Mouse (Mus musculus) adrenal gland, adult (tissue): ENCODE measurements around the gene Phgr1.
A peak's percentile ranks its signal among the peaks of the same experiment; 100 is the strongest.

Experiments
- DNase-seq, 2 experiments: peaks; one replicate each; pipeline ENCODE4 v3.0.0; 2022 to 2023; ENCODE audit warnings: low spot score in 1 of 2; ENCODE audit not compliant: inconsistent age in 2 of 2

Gene Phgr1

DNA sequence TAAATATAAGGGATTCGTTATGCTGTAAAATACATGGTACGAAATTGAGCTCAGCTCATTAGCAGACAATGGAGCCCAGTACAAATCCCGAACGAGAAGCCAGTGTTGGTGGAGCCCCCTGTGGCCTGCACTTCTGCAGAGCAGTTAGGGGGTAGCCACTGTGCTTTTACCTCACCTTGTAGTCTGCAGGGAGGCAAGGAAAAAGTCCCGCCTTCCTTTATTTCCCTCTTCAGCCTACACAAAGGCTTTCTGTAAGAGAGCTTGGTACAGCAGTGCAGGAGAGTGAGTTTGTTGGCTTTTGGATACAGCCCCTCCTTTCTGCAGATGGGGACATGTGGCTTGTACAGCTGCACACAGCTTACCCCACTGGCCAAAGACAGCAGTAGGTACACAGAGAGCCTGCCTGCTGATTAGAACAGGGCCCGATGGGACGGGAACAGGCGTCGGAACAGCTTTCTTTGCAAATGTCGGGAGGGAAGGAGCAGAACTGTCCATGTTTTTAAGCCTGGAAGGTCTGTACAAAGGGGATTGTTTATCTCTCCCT, 23.2 kb upstream of the Phgr1 start:
- peak in 1 of 2 experiments; percentile 18 for DNase-seq

DNA sequence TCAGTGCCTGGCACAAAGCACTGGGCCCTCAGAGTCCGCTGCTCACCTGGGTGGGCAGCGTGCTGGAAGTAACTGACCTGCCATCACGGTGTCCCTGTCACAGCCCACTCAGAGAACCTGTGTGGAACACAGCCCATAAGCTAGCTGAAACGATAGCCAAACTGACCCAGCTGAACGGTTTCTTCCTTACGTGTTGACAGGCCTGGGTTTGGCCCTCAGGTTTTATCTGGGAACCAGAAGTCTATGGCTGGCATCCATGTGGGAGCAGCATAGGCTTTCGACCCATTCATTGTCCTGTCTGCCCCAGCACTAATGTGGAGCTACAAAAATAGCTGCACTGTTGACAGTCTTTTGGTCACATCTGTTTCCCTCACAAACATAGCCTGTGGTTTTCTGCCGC, 22.1 kb upstream of the Phgr1 start:
- peak in 1 of 2 experiments; percentile 18 for DNase-seq

DNA sequence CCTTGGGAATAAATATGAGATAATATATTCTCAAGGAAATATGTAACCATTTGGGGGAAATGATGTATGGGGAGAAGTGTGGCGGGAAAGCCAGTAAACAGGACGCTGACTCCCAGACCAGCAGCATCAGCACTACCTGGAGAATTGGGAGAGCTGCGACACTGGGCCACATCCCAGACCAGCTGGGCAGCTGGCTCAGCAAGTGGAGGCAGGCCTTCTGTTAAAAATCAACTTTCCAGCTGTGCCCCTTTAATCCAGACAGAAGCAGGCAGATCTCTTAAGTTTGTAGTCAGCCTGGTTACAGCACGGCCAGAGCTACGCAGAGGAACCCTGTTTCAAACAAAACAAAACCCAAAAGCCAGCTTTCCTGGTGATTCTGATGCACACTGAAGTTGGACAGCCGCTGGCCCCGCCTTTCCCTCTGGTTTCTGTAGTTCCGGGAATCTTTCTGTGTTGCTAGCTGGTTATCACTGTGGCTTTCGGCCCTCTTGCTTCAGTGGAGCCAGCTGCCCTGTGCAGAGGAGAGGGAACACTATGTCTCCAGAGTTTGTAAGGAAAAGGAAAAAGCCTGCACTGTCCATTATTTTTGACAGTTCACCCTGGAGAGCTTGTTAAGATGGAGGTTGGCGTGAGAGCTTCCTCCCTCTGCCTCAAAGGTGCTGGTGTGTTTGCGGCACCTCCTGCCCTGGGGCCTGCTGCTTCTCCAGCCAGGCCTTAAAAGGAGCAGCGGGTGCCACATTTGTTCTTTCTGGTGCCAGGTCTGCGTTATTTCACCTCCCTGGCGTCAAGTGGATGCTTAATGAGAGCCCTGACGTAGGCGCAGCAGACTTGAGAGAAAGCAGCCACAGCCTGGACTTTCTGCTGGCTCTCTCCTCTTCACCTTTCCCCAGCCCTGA, 20.4 kb upstream of the Phgr1 start:
- DNase-seq: peak in 1 of 2 experiments; percentile 40

DNA sequence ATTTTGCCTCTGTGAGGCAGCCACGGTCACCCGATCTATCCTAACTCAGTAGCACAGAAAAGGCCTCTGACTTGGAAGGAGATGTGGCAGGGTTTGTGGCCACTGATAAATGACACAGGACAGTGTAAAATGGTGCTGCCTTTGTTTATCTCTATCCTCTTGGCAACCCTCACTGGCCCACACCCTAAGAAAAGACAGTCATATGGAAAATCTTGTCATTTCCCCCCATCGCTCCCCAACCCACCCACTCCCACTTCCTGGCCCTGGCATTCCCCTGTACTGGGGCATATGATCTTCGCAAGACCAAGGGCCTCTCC, 19.8 kb upstream of the Phgr1 start:
- DNase-seq: no peak

DNA sequence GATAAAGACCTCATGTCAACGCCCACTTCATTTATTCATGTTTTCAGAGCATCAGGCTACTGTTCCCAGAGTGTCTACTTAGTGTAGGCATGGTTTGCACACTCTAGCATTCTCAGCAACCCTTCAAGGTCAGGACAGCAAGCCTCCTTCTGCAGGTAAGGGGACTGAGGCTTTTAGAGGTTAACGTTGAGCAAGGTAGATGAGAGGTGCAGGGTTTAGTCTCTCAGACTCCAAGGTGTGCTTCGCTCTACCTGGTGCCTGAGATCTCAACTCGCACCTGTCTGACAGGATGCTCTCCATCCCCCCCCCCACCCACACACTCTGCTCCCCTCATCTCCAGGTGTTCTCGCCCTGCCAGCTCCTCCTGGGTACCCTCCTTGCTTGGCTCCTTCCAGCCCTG, 18.4 kb upstream of the Phgr1 start:
- no peak for DNase-seq

DNA sequence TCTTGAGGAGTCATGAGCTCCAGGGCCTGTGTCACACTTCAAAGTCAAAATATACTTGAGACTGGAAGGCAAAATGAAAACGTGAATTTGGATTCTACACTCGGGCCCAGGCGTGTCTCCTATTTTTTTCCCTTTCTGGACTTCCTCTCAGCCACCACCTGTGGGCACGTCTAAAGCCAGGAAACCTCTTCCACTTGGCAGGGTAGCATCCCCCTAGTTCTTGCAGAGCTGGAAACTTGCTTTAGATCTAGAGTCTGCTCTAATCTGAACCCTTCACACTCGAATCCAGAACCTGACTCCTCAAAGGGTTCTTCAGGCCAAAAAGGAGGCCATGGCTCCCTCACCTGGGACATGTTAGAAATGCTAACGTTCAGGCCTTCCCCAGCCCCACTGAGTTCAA, 17.2 kb upstream of the Phgr1 start:
- DNase-seq: no peak

DNA sequence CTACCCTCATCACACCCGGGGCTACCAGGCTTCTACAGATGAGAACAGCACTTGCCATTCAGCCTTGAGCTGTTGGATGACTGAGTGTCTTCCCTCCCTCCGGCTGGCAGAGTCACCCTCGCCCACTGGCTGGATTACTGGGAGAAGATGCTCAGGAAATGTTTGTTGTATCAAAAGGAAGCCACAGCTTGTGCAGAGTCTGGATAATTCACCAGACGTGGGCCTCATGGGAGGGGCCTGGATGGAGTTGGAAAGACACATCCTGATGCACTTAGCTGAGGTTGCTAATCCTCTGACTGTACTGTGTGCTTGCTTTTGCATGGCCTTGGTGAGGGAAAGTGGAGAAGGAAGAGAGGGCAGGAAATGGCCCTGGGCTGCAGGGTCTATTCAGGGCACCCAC, 16.5 kb upstream of the Phgr1 start:
- DNase-seq: no peak

DNA sequence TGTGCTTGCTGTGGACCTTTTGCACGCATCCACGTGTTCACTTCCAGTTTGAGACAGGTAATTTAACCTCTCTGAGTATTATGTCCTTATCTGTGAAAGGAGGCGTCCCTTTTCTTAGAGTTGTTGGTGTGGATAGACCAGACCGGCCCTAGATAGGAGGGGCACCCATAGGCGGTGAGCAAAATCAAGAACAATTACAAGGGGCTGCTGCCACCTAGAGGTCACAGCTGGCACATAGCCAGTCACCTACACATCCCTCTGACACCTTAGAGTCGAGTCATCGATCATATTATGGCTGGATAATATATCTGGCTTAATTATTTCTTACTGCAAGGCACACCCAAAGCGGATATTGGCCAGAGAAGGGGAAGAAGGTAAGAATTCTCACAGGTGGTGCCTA, 12.7 kb upstream of the Phgr1 start:
- DNase-seq: peak in 1 of 2 experiments; percentile 70

DNA sequence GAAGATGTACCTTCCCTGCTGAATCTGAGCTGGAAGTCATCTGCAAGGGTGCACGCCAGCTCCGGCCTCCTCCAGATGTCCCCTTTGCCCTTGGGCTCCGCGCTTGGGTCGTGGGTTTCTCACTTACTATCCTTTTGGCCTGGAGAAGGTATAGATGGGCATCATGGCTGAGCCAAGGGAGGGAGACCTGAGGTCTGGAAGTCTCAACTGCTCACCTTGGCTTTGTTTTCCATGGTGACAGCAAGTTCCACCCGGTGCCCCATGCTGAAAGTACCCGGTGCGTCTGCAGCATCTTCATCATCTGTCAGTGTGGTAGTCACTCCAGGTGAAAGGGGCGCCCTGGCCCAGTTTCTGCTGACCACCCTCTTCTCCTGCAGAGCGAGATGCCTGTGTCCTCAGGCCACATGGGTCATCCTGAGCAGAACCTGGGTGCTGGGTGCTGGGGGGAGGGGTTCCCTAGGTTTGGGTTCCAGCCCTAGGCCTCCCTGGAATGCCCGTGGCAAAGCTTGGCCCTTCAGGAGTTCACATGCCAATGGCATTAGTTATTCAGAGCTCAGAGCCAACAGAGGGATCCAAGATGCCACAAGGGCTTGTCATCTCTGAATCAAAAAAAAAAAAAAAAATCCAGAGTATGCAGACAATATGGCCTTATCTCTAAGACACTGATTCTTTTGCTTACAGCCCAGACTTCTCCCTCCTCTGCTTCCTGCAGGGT, 12.1 kb upstream of the Phgr1 start:
- DNase-seq: peak in 1 of 2 experiments; percentile 58

DNA sequence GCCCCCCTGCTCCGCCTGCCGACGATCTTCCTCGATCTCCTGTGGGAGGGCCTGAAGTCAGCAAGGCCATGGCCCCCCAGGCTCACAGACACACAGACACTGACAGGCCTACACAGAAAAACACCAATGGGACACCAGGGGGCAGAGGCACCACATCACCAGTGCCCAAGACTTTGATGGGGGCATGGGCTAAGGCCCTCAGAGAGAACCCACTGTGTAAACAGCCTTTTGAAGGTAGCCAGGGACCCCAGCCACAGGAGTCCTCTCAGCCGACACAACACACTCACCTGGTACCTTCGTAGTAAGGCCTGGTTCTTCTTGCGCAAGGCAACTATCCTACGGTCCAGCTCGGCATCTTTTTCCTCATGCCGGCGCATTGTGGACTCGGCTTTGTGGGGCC, 11.2 kb upstream of the Phgr1 start:
- DNase-seq: no peak

DNA sequence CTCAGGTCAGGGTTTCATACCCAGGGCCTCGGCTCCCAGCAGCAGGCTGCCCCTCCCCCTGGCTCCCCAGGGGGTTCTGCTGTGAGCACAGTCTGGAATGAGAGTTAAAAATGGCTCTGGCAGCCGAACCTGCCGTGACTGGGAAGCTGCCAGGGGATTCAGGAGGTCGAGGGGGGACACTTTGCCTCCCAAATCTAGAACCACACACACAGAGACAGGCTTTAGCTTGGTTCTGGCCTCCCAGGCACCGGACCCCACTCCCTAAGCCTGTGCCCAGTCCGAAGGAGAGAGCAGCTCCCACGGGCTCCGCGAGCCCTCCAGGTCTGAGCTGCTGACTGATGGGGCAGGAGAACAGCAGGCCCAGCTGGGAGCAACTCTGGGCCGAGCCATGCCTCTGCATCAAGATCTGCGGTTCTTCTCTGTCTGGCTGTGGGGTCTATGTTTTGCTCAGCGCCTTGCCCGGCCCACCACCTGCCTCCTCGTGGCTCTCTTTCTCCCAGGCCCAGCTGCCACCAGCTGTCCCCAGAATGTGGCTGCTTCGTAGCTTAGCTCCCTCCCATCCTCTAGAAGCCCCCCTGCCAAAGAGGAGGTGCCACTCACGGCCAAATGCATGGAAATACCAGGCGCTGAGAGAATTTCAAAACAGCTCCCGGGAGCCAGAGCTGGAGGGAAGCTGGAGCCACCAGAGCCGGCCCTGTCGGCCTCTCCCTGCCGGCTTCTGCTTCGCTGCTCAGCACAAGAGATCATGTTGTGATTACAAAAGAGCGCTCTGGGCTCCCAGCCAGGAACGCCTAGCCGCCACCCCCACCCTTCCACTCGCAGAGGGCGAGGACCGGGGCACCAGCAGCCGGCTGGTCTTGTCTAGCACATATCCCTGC, 10.4 kb upstream of the Phgr1 start, which contains the start of gene Ccdc9b:
Gene Ccdc9b, minus strand, starts transcription at position 756 of the 878 bp plus-strand sequence.
- DNase-seq: peak; percentile 94 to 98

DNA sequence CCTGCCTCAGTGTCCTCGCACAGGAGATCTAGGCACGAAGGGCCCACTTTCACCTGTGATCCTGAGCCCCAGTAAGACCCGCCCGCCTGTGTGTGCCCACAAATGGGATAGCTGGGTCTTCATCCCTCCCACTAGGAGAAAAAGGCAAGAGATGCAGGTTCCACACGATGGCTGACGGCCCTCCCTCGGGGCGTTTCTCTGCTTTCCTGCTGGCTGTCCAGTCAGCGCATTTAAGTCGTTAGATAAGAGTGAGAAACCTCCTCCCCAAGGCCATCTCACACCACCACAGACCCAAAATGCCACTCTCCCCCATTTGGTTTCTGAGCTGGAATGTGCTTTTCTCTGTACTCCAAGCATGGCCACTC, 9.8 kb upstream of the Phgr1 start:
- DNase-seq: no peak

DNA sequence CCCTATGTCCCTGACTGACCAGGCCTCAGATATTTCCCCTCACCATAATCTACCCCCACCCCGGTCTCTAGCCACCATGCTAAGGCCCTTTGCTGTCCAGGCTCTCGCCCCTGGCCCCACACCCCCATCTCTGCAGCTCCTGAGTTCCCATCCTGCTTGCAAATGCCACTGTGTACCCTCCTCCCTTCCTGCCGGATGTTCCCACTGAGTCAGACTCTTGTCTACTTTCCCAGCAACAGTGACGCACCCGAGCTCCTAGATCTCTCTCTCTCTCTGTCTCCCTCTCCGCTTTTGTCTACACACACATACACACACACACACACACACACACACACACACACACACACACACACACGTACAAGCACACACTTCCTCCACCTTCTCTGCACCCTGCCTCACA, 9.1 kb upstream of the Phgr1 start:
- peak; percentile 51 to 67 for DNase-seq

DNA sequence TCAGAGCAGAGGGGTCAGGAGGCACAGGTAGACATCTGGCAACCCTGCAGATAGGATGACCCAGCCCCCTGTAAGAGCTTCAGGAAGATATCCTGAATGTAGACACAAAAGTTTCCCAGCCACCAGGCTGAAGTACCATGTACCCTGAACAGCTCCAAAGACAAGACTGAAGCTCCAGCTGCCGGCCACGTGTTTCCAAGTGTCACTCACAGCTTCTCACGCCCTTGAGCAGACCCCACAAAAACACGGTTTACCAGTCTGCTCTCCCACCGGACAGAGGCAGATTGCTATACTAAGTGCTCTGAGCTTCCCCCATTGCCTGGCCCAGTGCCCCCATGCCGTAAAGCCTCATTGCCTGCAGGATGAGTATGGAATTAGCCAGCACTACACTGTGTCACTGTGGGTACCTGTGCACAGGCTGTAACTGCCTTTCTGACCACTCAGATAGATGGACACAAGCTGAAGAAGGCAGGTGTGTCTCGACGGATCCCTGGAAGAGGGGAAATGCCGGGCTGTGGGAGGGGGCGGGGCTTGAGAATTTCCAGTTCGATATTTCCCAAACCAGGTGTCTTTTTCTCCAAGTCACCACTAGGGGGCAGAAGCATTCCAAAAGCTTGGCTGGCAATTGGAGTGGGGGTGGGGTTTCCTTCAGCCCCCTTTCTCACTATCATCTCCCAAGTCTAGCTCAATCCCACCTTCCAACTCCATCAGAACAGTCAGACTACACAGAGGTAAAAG, 8.3 kb upstream of the Phgr1 start:
- DNase-seq: peak; percentile 47 to 85

DNA sequence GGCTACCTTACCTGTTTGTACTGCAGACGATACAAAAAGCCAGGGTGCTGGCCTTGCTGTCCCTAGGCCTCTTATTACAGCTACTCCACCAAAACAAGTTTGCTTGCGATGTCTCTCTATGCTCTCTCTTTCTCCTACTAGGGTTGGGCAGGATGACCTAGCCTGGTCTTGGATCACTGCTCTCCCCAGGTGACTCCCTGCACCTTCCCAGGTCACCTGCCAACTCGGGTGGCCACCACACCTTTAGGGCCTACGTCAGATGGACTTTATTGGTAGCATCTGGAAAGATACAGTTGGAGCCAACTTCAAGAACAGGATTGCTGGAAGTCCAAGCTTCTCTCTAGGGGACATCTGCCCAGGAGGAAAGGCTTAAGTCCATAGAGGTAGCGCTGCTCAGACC, 7.7 kb upstream of the Phgr1 start:
- no peak for DNase-seq

DNA sequence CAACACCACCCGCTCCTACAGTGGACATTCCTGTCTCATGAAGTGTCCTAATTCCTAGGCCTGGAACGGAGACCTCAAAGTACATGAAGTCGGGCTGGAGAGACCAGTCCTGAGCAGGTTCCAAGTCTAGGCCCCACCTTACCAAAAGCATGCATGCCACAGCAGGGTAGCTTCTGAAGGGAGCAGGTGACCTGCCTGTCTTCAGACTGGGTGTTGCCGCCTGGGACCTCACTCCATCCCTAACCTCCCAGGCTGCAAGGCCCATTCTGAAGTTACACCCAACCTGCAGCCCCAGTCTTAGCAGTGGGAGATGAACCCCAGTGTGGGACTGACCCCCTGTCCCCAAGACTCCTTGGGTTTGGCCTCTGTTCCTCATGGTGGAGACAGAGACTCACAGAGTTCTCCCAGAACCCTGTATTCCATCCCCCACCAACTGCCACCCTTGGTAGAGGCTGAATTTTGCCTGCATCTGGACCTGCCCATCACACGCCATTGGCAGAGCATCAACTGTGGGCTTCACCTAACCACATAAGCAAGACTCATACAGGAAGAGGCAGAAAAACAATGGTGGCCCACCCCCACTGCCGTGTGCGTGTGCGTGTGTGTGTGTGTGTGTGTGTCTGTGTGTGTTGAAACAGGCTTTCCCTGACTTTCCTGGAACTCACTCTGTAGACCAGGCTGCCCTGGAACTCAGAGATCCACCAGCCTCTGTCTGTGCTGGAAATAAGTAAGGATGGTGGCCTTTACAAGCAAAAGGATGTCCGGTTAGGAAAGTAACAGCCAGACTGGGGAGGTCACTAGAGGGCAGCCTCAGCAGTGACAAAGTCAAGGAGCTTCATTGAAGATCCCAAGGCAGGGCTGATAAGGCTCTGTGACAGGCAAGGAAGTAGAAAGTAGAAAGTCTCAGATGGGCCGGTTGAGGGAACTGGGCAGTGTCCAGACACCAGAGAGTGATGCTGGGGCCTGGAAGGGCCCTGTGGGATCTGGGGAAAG, 6.2 kb upstream of the Phgr1 start:
- DNase-seq: peak in 1 of 2 experiments; percentile 57

DNA sequence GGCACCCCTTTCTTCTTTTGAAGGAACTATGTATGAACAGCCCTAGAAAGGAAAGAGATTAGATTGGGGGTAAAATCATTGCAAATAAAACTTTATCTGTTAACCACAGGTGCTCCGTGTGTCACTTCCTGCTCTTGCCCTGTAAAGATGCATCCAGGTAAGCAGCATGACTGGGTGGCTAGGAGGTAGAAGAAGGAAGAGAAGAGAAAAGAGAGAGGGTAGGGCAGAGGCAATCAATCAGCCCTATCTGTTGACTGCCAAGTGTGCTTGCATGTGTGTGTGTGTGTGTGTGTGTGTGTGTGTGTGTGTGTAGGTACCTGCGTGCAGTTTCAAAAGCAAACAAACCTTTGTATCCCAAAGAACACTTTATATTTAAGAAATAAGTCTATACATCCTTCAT, 2.0 kb downstream of the Phgr1 start:
- DNase-seq: no peak

DNA sequence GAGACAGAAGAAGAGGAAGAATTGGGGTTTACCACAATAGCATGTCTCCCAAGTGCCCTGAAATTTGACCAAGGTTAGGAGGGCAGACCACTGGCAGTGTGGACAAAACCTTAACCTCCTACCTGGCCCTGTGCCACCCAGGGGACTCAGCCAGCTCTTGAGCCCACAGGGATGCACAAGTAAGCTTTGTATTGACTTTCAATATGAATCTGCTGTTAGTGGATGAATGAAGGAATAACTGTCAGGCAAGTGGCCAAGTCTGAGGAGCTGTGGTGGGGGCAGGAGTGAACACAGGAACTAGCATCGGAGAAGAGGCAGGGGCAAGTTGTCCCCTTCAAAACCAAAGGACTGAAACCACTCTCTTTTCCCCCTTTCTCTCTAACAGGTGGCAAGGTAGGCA, 2.8 kb downstream of the Phgr1 start:
- no peak for DNase-seq

DNA sequence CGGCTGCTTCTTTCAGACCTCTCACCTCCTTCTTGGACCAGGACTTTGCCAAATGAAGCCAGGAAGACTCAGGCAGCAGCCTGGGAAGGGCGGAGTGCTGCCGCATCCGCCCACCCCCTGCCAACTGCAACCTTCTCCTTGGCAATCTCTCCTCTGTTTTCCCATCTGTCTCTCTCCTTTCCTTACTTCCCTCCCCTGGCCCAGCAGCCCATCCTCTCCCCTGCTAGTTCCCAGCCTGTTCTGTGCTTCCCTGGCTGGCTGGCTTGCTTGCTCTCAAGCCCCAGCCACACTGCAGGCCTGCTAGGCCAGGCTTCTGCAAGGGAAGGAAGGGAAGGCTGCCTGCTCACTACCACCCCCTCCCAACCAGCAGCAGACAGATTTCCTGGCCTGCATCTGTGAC, 3.3 kb downstream of the Phgr1 start:
- no peak for DNase-seq
